Mouse (Mus musculus): Measurements from ENCODE around the gene Eps8l3. TPM values are rescaled to one million over a fixed set of nuclear protein-coding genes. Genes with fewer than 3 reads are reported as not detected.

Gene Eps8l3
- polyA plus RNA-seq, 1 experiment = 0.05 TPM

GRCm38 (mm10) chr3:107939403-107939802 lies 62.4 kb downstream of the Eps8l3 start:
- peak; percentile 29 to 52 for DNase-seq
- Histone ChIP-seq H3K4me1 (ENCODE audit: control insufficient read depth, insufficient read depth, low read length) (no peaks in the 10 kb centered on the region; the same call in 1 of the 2 replicates), H3K27ac (ENCODE audit: insufficient read depth, low read length) (no peak overlapping the region), H3K4me3 (replicated peaks; ENCODE audit: insufficient read depth, low read depth, low read length) (no peak overlapping the region), H3K27me3 (ENCODE audit: control insufficient read depth, insufficient read depth, low read length) (no peaks in the 10 kb centered on the region)
- WGBS = 61% methylated on average over 3 of the region's 3 CpGs
- TF ChIP-seq POLR2A (IDR thresholded peaks at IDR 0.05; ENCODE audit: borderline replicate concordance, insufficient read depth, low read length) (no peak), CTCF (IDR thresholded peaks at IDR 0.05; ENCODE audit: borderline replicate concordance, insufficient read depth, low read depth, low read length) (peak; percentile 64; the same call in 1 of the 2 replicates)

GRCm38 (mm10) chr3:107939830-107940229 lies 62.8 kb downstream of the Eps8l3 start:
- TF ChIP-seq POLR2A (IDR thresholded peaks at IDR 0.05; ENCODE audit: borderline replicate concordance, insufficient read depth, low read length) (no peak), CTCF (IDR thresholded peaks at IDR 0.05; ENCODE audit: borderline replicate concordance, insufficient read depth, low read depth, low read length) (no peak)
- Histone ChIP-seq H3K4me3 (replicated peaks; ENCODE audit: insufficient read depth, low read depth, low read length) (no peak overlapping the region), H3K4me1 (ENCODE audit: control insufficient read depth, insufficient read depth, low read length) (no peaks in the 10 kb centered on the region; the same call in 1 of the 2 replicates), H3K27me3 (ENCODE audit: control insufficient read depth, insufficient read depth, low read length) (no peaks in the 10 kb centered on the region), H3K27ac (ENCODE audit: insufficient read depth, low read length) (no peak overlapping the region)
- 81% methylated on average over 4 of the region's 4 CpGs for WGBS
- no peak for DNase-seq

- no peak for DNase-seq
- TF ChIP-seq POLR2A (IDR thresholded peaks at IDR 0.05; ENCODE audit: borderline replicate concordance, insufficient read depth, low read length) = no peak
- no peak for TF ChIP-seq CTCF (IDR thresholded peaks at IDR 0.05; ENCODE audit: borderline replicate concordance, insufficient read depth, low read depth, low read length)
- Histone ChIP-seq H3K27ac (ENCODE audit: insufficient read depth, low read length) (no peak overlapping the region), H3K27me3 (ENCODE audit: control insufficient read depth, insufficient read depth, low read length) (no peaks in the 10 kb centered on the region), H3K4me1 (ENCODE audit: control insufficient read depth, insufficient read depth, low read length) (no peaks in the 10 kb centered on the region; the same call in 1 of the 2 replicates), H3K4me3 (replicated peaks; ENCODE audit: insufficient read depth, low read depth, low read length) (no peak overlapping the region)
- 49% methylated on average over 7 of the region's 7 CpGs for whole genome bisulfite sequencing
Observed at GRCm38 (mm10) chr3:107940524-107940923, 63.5 kb downstream of the Eps8l3 start.

DNA sequence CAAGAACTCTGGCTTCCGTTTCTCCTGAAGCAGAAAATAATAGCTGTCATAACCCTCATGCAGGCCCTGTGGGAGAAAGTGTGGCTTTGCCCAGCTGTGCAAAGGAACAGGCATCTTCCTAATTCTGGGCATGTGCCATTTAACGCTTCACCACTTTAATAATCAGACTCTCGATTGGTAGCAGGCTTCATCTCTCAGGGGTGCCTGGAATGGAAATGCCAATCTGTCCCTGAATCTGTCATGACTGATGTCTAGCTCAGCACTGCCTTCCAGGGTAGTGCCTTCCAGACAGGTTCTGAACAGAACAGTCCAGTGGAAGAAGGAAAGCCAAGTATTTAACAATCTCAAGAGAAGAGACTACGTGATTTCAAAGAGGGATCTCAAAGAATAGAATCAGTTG lies 64.2 kb downstream of the Eps8l3 start:
- 40% methylated on average over 4 of the region's 4 CpGs for WGBS

More for the DNA sequence above, 64.2 kb downstream of the Eps8l3 start:
- no peaks in the 10 kb centered on the region for H3K27me3 ChIP-seq (ENCODE audit: control insufficient read depth, insufficient read depth, low read length)
- no peak for TF ChIP-seq POLR2A (IDR thresholded peaks at IDR 0.05; ENCODE audit: borderline replicate concordance, insufficient read depth, low read length)
- TF ChIP-seq CTCF (IDR thresholded peaks at IDR 0.05; ENCODE audit: borderline replicate concordance, insufficient read depth, low read depth, low read length) = no peak
- DNase-seq = no peak
- no peak overlapping the region for H3K4me3 ChIP-seq (replicated peaks; ENCODE audit: insufficient read depth, low read depth, low read length)
- no peaks in the 10 kb centered on the region; the same call in 1 of the 2 replicates for H3K4me1 ChIP-seq (ENCODE audit: control insufficient read depth, insufficient read depth, low read length)
- no peak overlapping the region for H3K27ac ChIP-seq (ENCODE audit: insufficient read depth, low read length)

Other genes starting within 250 kb of the Eps8l3 start
- gene Gm10961, start 245.9 kb upstream of the Eps8l3 start, polyA plus RNA-seq (2012; rRNA removed) = not detected in 2 replicates
- gene Strip1, start 245.5 kb upstream of the Eps8l3 start, polyA plus RNA-seq (2012; rRNA removed) = 93.6 and 97.3 TPM in 2 replicates
- gene Ahcyl1, start 180.7 kb upstream of the Eps8l3 start, polyA plus RNA-seq (2012; rRNA removed) = 386 and 408 TPM in 2 replicates
- 18.3 and 20.9 TPM in 2 replicates for gene Csf1, start 116.8 kb upstream of the Eps8l3 start, polyA plus RNA-seq (2012; rRNA removed)
- 252 and 282 TPM in 2 replicates for gene Gstm5, start 18.6 kb downstream of the Eps8l3 start, polyA plus RNA-seq (2012; rRNA removed)
- 45.9 and 53.9 TPM in 2 replicates for gene Gstm7, start 54.6 kb downstream of the Eps8l3 start, polyA plus RNA-seq (2012; rRNA removed)
- gene Gstm6, start 66.5 kb downstream of the Eps8l3 start, polyA plus RNA-seq (2012; rRNA removed) = 4.1 and 4.6 TPM in 2 replicates
- not detected in 2 replicates for gene Gstm3, start 92.1 kb downstream of the Eps8l3 start, polyA plus RNA-seq (2012; rRNA removed)
- 3.9 and 5.7 TPM in 2 replicates for gene Gstm2, start 109.2 kb downstream of the Eps8l3 start, polyA plus RNA-seq (2012; rRNA removed)
- 323 and 346 TPM in 2 replicates for gene Gstm1, start 140.7 kb downstream of the Eps8l3 start, polyA plus RNA-seq (2012; rRNA removed)
- 11.3 and 11.8 TPM in 2 replicates for gene Gstm4, start 167.7 kb downstream of the Eps8l3 start, polyA plus RNA-seq (2012; rRNA removed)
- gene Ampd2, start 209.4 kb downstream of the Eps8l3 start, polyA plus RNA-seq (2012; rRNA removed) = 135 and 140 TPM in 2 replicates
- 0.11 and 0.47 TPM in 2 replicates for gene Gnat2, start 215.6 kb downstream of the Eps8l3 start, polyA plus RNA-seq (2012; rRNA removed)

Data from cerebellum, adult 2 months (tissue).